Mouse (Mus musculus) left cerebral cortex, postnatal 14 days (tissue): ENCODE results near the gene Mthfs. TPM values are rescaled to one million over a fixed set of nuclear protein-coding genes. Genes with fewer than 3 reads are reported as not detected.

ENCODE experiments used
- DNase-seq, 2 experiments: peaks; one replicate each; pipeline ENCODE4 v3.0.0; 2021 to 2022; ENCODE audit warnings: low spot score in 2 of 2, mixed read lengths in 1 of 2
- intact Hi-C: fragments of 180-260 bp; cut with DNase I; formaldehyde crosslinking; loops from one replicate; pipeline ENCODE4 v1.15.1; 2025
- total RNA-seq, 2 experiments: library from RNA; stranded (reverse); gene quantifications; 2 replicates each; pipeline ENCODE4 v1.2.3; 2021

The Mthfs gene
- total RNA-seq, 2 experiments from 2014 or later: 30.2 to 34.0 TPM

GRCm38 (mm10) chr9:89311649-89312048, 101.2 kb downstream of the Mthfs start:
- intact Hi-C loops: no loop called here
- no peak for DNase-seq

GRCm38 (mm10) chr9:89373731-89374130, 163.3 kb downstream of the Mthfs start:
- intact Hi-C loops: loop anchor here (10.0 kb wide), 1 partner anchor 301 kb away; no protein-coding TSS in a partner anchor
- DNase-seq: no peak

- peak in 1 of 2 experiments; percentile 3 for DNase-seq
Measured at GRCm38 (mm10) chr9:89374650-89375049, 164.2 kb downstream of the Mthfs start.

GRCm38 (mm10) chr9:89403031-89403430, 192.6 kb downstream of the Mthfs start:
- no peak for DNase-seq
- intact Hi-C loops: no loop called here

More at GRCm38 (mm10) chr9:89374650-89375049, 164.2 kb downstream of the Mthfs start:
- intact Hi-C loops: loop anchor here (10.0 kb wide), 1 partner anchor 300 kb away; no protein-coding TSS in a partner anchor

Other genes with a start within 250 kb of the Mthfs start
- gene Trim43b, start 117.8 kb upstream of the Mthfs start, total RNA-seq: under 1 TPM; 0.22 to 0.30 TPM
- gene Bcl2a1b, start 11.5 kb upstream of the Mthfs start, total RNA-seq: 1 to 10 TPM; 1.2 to 1.4 TPM
- not detected for gene Gm29094, start 11.3 kb upstream of the Mthfs start, total RNA-seq